Mouse (Mus musculus): ENCODE measurements around the gene Gm21885. TPM values are rescaled to one million over a fixed set of nuclear protein-coding genes. Genes with fewer than 3 reads are reported as not detected.

Gm21885 gene
- polyA plus RNA-seq, 1 experiment from 2014 or later = 0.68 TPM

GRCm38 (mm10) chr11:94318056-94318455 lies 36.4 kb downstream of the Gm21885 start:
- WGBS = 92% methylated on average over 5 of the region's 5 CpGs
- Histone ChIP-seq H3K4me2 (ENCODE audit: low read depth, low read length, severe bottlenecking) (no peak overlapping the region), H3K4me1 (replicated peaks; ENCODE audit: control insufficient read depth, insufficient read depth, low read length) (peaks cover 7% of the 10 kb centered on the region; the same call in 1 of the 2 replicates), H3K9ac (ENCODE audit: low read length) (no peak overlapping the region), H3K27me3 (ENCODE audit: control insufficient read depth, insufficient read depth, low read length) (no peaks in the 10 kb centered on the region), H3K4me3 (ENCODE audit: low read depth, low read length) (no peak overlapping the region), H3K9me3 (ENCODE audit: control insufficient read depth, low read length) (no peaks in the 10 kb centered on the region), H3K27ac (ENCODE audit: low read depth, low read length) (no peak overlapping the region), H3K36me3 (ENCODE audit: control insufficient read depth, insufficient read depth, low read length) (peaks cover 2% of the 10 kb centered on the region; the same call in 1 of the 2 replicates)
- DNase-seq (ENCODE audit: low spot score) (no peak), ATAC-seq (replicated peaks; ENCODE audit: low FRiP score) (no peak)

GRCm38 (mm10) chr11:94320969-94321930 lies 39.6 kb downstream of the Gm21885 start:
- H3K27ac ChIP-seq (ENCODE audit: low read depth, low read length) = peak overlapping the region; percentile 94
- peak overlapping the region; percentile 72 for H3K4me2 ChIP-seq (ENCODE audit: low read depth, low read length, severe bottlenecking)
- ATAC-seq (replicated peaks; ENCODE audit: low FRiP score) (peak; percentile 70), DNase-seq (ENCODE audit: low spot score) (peak; percentile 78)
- H3K4me1 ChIP-seq (replicated peaks; ENCODE audit: control insufficient read depth, insufficient read depth, low read length) = peaks cover 7% of the 10 kb centered on the region; the same call in 1 of the 2 replicates
- peaks cover 2% of the 10 kb centered on the region; the same call in 1 of the 2 replicates for H3K36me3 ChIP-seq (ENCODE audit: control insufficient read depth, insufficient read depth, low read length)
- H3K9me3 ChIP-seq (ENCODE audit: control insufficient read depth, low read length) = no peaks in the 10 kb centered on the region
- H3K4me3 ChIP-seq (ENCODE audit: low read depth, low read length) = peak overlapping the region; percentile 91
- peak overlapping the region; percentile 97 for H3K9ac ChIP-seq (ENCODE audit: low read length)
- H3K27me3 ChIP-seq (ENCODE audit: control insufficient read depth, insufficient read depth, low read length) = no peaks in the 10 kb centered on the region
- WGBS = under 1% methylated on average over 65 of the region's 67 CpGs

- peak within 1 kb of the TSS; percentile 94 for H3K27ac ChIP-seq (ENCODE audit: low read depth, low read length)
- H3K27me3 ChIP-seq (ENCODE audit: control insufficient read depth, insufficient read depth, low read length) = no peaks in the 10 kb centered on the region
- ATAC-seq (replicated peaks; ENCODE audit: low FRiP score) (peak; percentile 93), DNase-seq (ENCODE audit: low spot score) (peak; percentile 97)
- peak within 1 kb of the TSS; percentile 97 for H3K9ac ChIP-seq (ENCODE audit: low read length)
- peaks cover 2% of the 10 kb centered on the region; the same call in 1 of the 2 replicates for H3K36me3 ChIP-seq (ENCODE audit: control insufficient read depth, insufficient read depth, low read length)
- peak within 1 kb of the TSS; percentile 91 for H3K4me3 ChIP-seq (ENCODE audit: low read depth, low read length)
- H3K9me3 ChIP-seq (ENCODE audit: control insufficient read depth, low read length) = no peaks in the 10 kb centered on the region
- H3K4me1 ChIP-seq (replicated peaks; ENCODE audit: control insufficient read depth, insufficient read depth, low read length) = peaks cover 13% of the 10 kb centered on the region; the same call in 1 of the 2 replicates
- WGBS = under 1% methylated on average over 34 of the region's 36 CpGs
- H3K4me2 ChIP-seq (ENCODE audit: low read depth, low read length, severe bottlenecking) = peak within 1 kb of the TSS; percentile 72
Measured at GRCm38 (mm10) chr11:94321931-94322400, 40.3 kb downstream of the Gm21885 start, which contains the start of gene Luc7l3. Gene Luc7l3, minus strand, starts transcription at chr11:94321988.

- H3K9ac ChIP-seq (ENCODE audit: low read length) = peak overlapping the region; percentile 97
- peaks cover 12% of the 10 kb centered on the region; the same call in 1 of the 2 replicates for H3K4me1 ChIP-seq (replicated peaks; ENCODE audit: control insufficient read depth, insufficient read depth, low read length)
- DNase-seq (ENCODE audit: low spot score) (no peak), ATAC-seq (replicated peaks; ENCODE audit: low FRiP score) (no peak)
- H3K36me3 ChIP-seq (ENCODE audit: control insufficient read depth, insufficient read depth, low read length) = peaks cover 2% of the 10 kb centered on the region; the same call in 1 of the 2 replicates
- WGBS = 29% methylated on average over 5 of the region's 5 CpGs
- no peaks in the 10 kb centered on the region for H3K27me3 ChIP-seq (ENCODE audit: control insufficient read depth, insufficient read depth, low read length)
- peak overlapping the region; percentile 91 for H3K4me3 ChIP-seq (ENCODE audit: low read depth, low read length)
- H3K27ac ChIP-seq (ENCODE audit: low read depth, low read length) = peak overlapping the region; percentile 94
- peak overlapping the region; percentile 72; the same call in 1 of the 2 replicates for H3K4me2 ChIP-seq (ENCODE audit: low read depth, low read length, severe bottlenecking)
- H3K9me3 ChIP-seq (ENCODE audit: control insufficient read depth, low read length) = no peaks in the 10 kb centered on the region
Measured at GRCm38 (mm10) chr11:94322636-94323035, 41.0 kb downstream of the Gm21885 start.

GRCm38 (mm10) chr11:94323271-94323925 lies 41.7 kb downstream of the Gm21885 start:
- Histone ChIP-seq H3K4me2 (ENCODE audit: low read depth, low read length, severe bottlenecking) (no peak overlapping the region), H3K4me1 (replicated peaks; ENCODE audit: control insufficient read depth, insufficient read depth, low read length) (peaks cover 8% of the 10 kb centered on the region; the same call in 1 of the 2 replicates), H3K27me3 (ENCODE audit: control insufficient read depth, insufficient read depth, low read length) (no peaks in the 10 kb centered on the region), H3K4me3 (ENCODE audit: low read depth, low read length) (no peak overlapping the region), H3K27ac (ENCODE audit: low read depth, low read length) (peak overlapping the region; percentile 94; the same call in 1 of the 2 replicates), H3K9ac (ENCODE audit: low read length) (no peak overlapping the region), H3K36me3 (ENCODE audit: control insufficient read depth, insufficient read depth, low read length) (peaks cover 2% of the 10 kb centered on the region; the same call in 1 of the 2 replicates), H3K9me3 (ENCODE audit: control insufficient read depth, low read length) (no peaks in the 10 kb centered on the region)
- WGBS = 51% methylated on average over 5 of the region's 5 CpGs
- no peak for DNase-seq (ENCODE audit: low spot score)
- no peak for ATAC-seq (replicated peaks; ENCODE audit: low FRiP score)

GRCm38 (mm10) chr11:94324618-94325017 lies 42.9 kb downstream of the Gm21885 start:
- Histone ChIP-seq H3K4me2 (ENCODE audit: low read depth, low read length, severe bottlenecking) (no peak overlapping the region), H3K27me3 (ENCODE audit: control insufficient read depth, insufficient read depth, low read length) (no peaks in the 10 kb centered on the region), H3K36me3 (ENCODE audit: control insufficient read depth, insufficient read depth, low read length) (no peaks in the 10 kb centered on the region), H3K9me3 (ENCODE audit: control insufficient read depth, low read length) (no peaks in the 10 kb centered on the region), H3K4me3 (ENCODE audit: low read depth, low read length) (no peak overlapping the region), H3K9ac (ENCODE audit: low read length) (no peak overlapping the region), H3K27ac (ENCODE audit: low read depth, low read length) (no peak overlapping the region), H3K4me1 (replicated peaks; ENCODE audit: control insufficient read depth, insufficient read depth, low read length) (peaks cover 8% of the 10 kb centered on the region; the same call in 1 of the 2 replicates)
- DNase-seq (ENCODE audit: low spot score) (no peak), ATAC-seq (replicated peaks; ENCODE audit: low FRiP score) (no peak)
- WGBS = 86% methylated on average over 5 of the region's 5 CpGs

- no peaks in the 10 kb centered on the region for H3K9me3 ChIP-seq (ENCODE audit: control insufficient read depth, low read length)
- peak overlapping the region; percentile 77; the same call in 1 of the 2 replicates for H3K4me3 ChIP-seq (ENCODE audit: low read depth, low read length)
- peak overlapping the region; percentile 70 for H3K4me2 ChIP-seq (ENCODE audit: low read depth, low read length, severe bottlenecking)
- peak overlapping the region; percentile 97; the same call in 1 of the 2 replicates for H3K9ac ChIP-seq (ENCODE audit: low read length)
- peak overlapping the region; percentile 98 for H3K27ac ChIP-seq (ENCODE audit: low read depth, low read length)
- H3K36me3 ChIP-seq (ENCODE audit: control insufficient read depth, insufficient read depth, low read length) = no peaks in the 10 kb centered on the region
- ATAC-seq (replicated peaks; ENCODE audit: low FRiP score) = peak; percentile 73
- peak; percentile 66 for DNase-seq (ENCODE audit: low spot score)
- H3K4me1 ChIP-seq (replicated peaks; ENCODE audit: control insufficient read depth, insufficient read depth, low read length) = peaks cover 8% of the 10 kb centered on the region; the same call in 1 of the 2 replicates
- WGBS = 3% methylated on average over 10 of the region's 10 CpGs
- no peaks in the 10 kb centered on the region for H3K27me3 ChIP-seq (ENCODE audit: control insufficient read depth, insufficient read depth, low read length)
Measured at GRCm38 (mm10) chr11:94326961-94327411, 45.3 kb downstream of the Gm21885 start.

All from forebrain, embryonic 11.5 days (tissue).